Mouse (Mus musculus): Measurements from ENCODE around the gene Acot8. TPM values are rescaled to one million over a fixed set of nuclear protein-coding genes. Genes with fewer than 3 reads are reported as not detected.
"Not testable (repeated sequence)": the region's sequence is repeated elsewhere in the genome, so short reads cannot be mapped to it uniquely, and the experiment has no call there.

The Acot8 gene
- total RNA-seq, 1 experiment from 2014 or later = 7.5 TPM

GRCm38 (mm10) chr2:164817703-164818102 is 13.0 kb upstream of the Acot8 start:
- ATAC-seq (replicated peaks in 1 of 2; ENCODE audit: insufficient read depth in 1 of 2, low FRiP score in 2 of 2, low TSS enrichment in 1 of 2, low read depth in 1 of 2, poor library complexity in 2 of 2, severe bottlenecking in 2 of 2) = no peak

- ATAC-seq (replicated peaks in 1 of 2; ENCODE audit: insufficient read depth in 1 of 2, low FRiP score in 2 of 2, low TSS enrichment in 1 of 2, low read depth in 1 of 2, poor library complexity in 2 of 2, severe bottlenecking in 2 of 2) = no peak
Observed at GRCm38 (mm10) chr2:164817206-164817605, 12.5 kb upstream of the Acot8 start.

GRCm38 (mm10) chr2:164815821-164816220 is 11.1 kb upstream of the Acot8 start:
- no peak for ATAC-seq (replicated peaks in 1 of 2; ENCODE audit: insufficient read depth in 1 of 2, low FRiP score in 2 of 2, low TSS enrichment in 1 of 2, low read depth in 1 of 2, poor library complexity in 2 of 2, severe bottlenecking in 2 of 2)

GRCm38 (mm10) chr2:164815348-164815747 is 10.7 kb upstream of the Acot8 start:
- ATAC-seq (replicated peaks in 1 of 2; ENCODE audit: insufficient read depth in 1 of 2, low FRiP score in 2 of 2, low TSS enrichment in 1 of 2, low read depth in 1 of 2, poor library complexity in 2 of 2, severe bottlenecking in 2 of 2) = peak in 1 of 2 experiments; percentile 42; a peak in 1 of 4 replicates

GRCm38 (mm10) chr2:164813557-164813956 is 8.9 kb upstream of the Acot8 start:
- no peak for ATAC-seq (replicated peaks in 1 of 2; ENCODE audit: insufficient read depth in 1 of 2, low FRiP score in 2 of 2, low TSS enrichment in 1 of 2, low read depth in 1 of 2, poor library complexity in 2 of 2, severe bottlenecking in 2 of 2)

- no peak for ATAC-seq (replicated peaks in 1 of 2; ENCODE audit: insufficient read depth in 1 of 2, low FRiP score in 2 of 2, low TSS enrichment in 1 of 2, low read depth in 1 of 2, poor library complexity in 2 of 2, severe bottlenecking in 2 of 2)
Observed at GRCm38 (mm10) chr2:164806614-164807013, 1.9 kb upstream of the Acot8 start.

GRCm38 (mm10) chr2:164805332-164805718 is 643 bp upstream of the Acot8 start:
- peak; percentile 35 to 39; a peak in 3 of 4 replicates for ATAC-seq (replicated peaks in 1 of 2; ENCODE audit: insufficient read depth in 1 of 2, low FRiP score in 2 of 2, low TSS enrichment in 1 of 2, low read depth in 1 of 2, poor library complexity in 2 of 2, severe bottlenecking in 2 of 2)

GRCm38 (mm10) chr2:164803921-164804313 is 765 bp downstream of the Acot8 start:
- ATAC-seq (replicated peaks in 1 of 2; ENCODE audit: insufficient read depth in 1 of 2, low FRiP score in 2 of 2, low TSS enrichment in 1 of 2, low read depth in 1 of 2, poor library complexity in 2 of 2, severe bottlenecking in 2 of 2) = no peak

GRCm38 (mm10) chr2:164803201-164803920 is 1.3 kb downstream of the Acot8 start:
- ATAC-seq (replicated peaks in 1 of 2; ENCODE audit: insufficient read depth in 1 of 2, low FRiP score in 2 of 2, low TSS enrichment in 1 of 2, low read depth in 1 of 2, poor library complexity in 2 of 2, severe bottlenecking in 2 of 2) = no peak

GRCm38 (mm10) chr2:164800252-164801004 is 4.3 kb downstream of the Acot8 start:
- ATAC-seq (replicated peaks in 1 of 2; ENCODE audit: insufficient read depth in 1 of 2, low FRiP score in 2 of 2, low TSS enrichment in 1 of 2, low read depth in 1 of 2, poor library complexity in 2 of 2, severe bottlenecking in 2 of 2) = no peak

- ATAC-seq (replicated peaks in 1 of 2; ENCODE audit: insufficient read depth in 1 of 2, low FRiP score in 2 of 2, low TSS enrichment in 1 of 2, low read depth in 1 of 2, poor library complexity in 2 of 2, severe bottlenecking in 2 of 2) = not testable (repeated sequence)
Observed at GRCm38 (mm10) chr2:164798554-164798953, 6.1 kb downstream of the Acot8 start.

- ATAC-seq (replicated peaks in 1 of 2; ENCODE audit: insufficient read depth in 1 of 2, low FRiP score in 2 of 2, low TSS enrichment in 1 of 2, low read depth in 1 of 2, poor library complexity in 2 of 2, severe bottlenecking in 2 of 2) = no peak
Observed at GRCm38 (mm10) chr2:164795868-164796267, 8.8 kb downstream of the Acot8 start.

GRCm38 (mm10) chr2:164794293-164794692 is 10.4 kb downstream of the Acot8 start:
- peak; percentile 63 to 68; a peak in 3 of 4 replicates for ATAC-seq (replicated peaks in 1 of 2; ENCODE audit: insufficient read depth in 1 of 2, low FRiP score in 2 of 2, low TSS enrichment in 1 of 2, low read depth in 1 of 2, poor library complexity in 2 of 2, severe bottlenecking in 2 of 2)

GRCm38 (mm10) chr2:164793772-164794171 is 10.9 kb downstream of the Acot8 start:
- ATAC-seq (replicated peaks in 1 of 2; ENCODE audit: insufficient read depth in 1 of 2, low FRiP score in 2 of 2, low TSS enrichment in 1 of 2, low read depth in 1 of 2, poor library complexity in 2 of 2, severe bottlenecking in 2 of 2) = no peak

- ATAC-seq (replicated peaks in 1 of 2; ENCODE audit: insufficient read depth in 1 of 2, low FRiP score in 2 of 2, low TSS enrichment in 1 of 2, low read depth in 1 of 2, poor library complexity in 2 of 2, severe bottlenecking in 2 of 2) = peak in 1 of 2 experiments; percentile 61; a peak in 2 of 4 replicates
Observed at GRCm38 (mm10) chr2:164793236-164793635, 11.4 kb downstream of the Acot8 start.

GRCm38 (mm10) chr2:164792400-164793190 is 12.1 kb downstream of the Acot8 start:
- no peak for ATAC-seq (replicated peaks in 1 of 2; ENCODE audit: insufficient read depth in 1 of 2, low FRiP score in 2 of 2, low TSS enrichment in 1 of 2, low read depth in 1 of 2, poor library complexity in 2 of 2, severe bottlenecking in 2 of 2)

GRCm38 (mm10) chr2:164791841-164792261 is 12.8 kb downstream of the Acot8 start:
- no peak for ATAC-seq (replicated peaks in 1 of 2; ENCODE audit: insufficient read depth in 1 of 2, low FRiP score in 2 of 2, low TSS enrichment in 1 of 2, low read depth in 1 of 2, poor library complexity in 2 of 2, severe bottlenecking in 2 of 2)

- no peak for ATAC-seq (replicated peaks in 1 of 2; ENCODE audit: insufficient read depth in 1 of 2, low FRiP score in 2 of 2, low TSS enrichment in 1 of 2, low read depth in 1 of 2, poor library complexity in 2 of 2, severe bottlenecking in 2 of 2)
Observed at GRCm38 (mm10) chr2:164790451-164790850, 14.2 kb downstream of the Acot8 start.

Data from hematopoietic stem cell, adult 5-6 weeks (primary cell).